Mouse (Mus musculus) heart, adult 2 months (tissue): ENCODE results near the gene Lamb1. TPM values are rescaled to one million over a fixed set of nuclear protein-coding genes. Genes with fewer than 3 reads are reported as not detected.

Experiments
- DNase-seq, 2 experiments: peaks; one replicate each; pipeline ENCODE4 v3.0.0; 2021
- H3K27ac ChIP-seq: fragments of 200-600 bp; 2 replicates; pipeline ENCODE4 v1.8.1; 2022
- H3K27me3 ChIP-seq: fragments of 200-500 bp; 2 replicates; pipeline ENCODE4 v1.6.1; 2012; ENCODE audit warnings: mild to moderate bottlenecking, low read length, inconsistent platforms, mixed read lengths; ENCODE audit not compliant: control insufficient read depth, insufficient read depth
- H3K36me3 ChIP-seq: fragments of 200-500 bp; 2 replicates; pipeline ENCODE4 v1.6.1; 2012; ENCODE audit warnings: low read length, inconsistent platforms; ENCODE audit not compliant: control insufficient read depth, insufficient read depth
- H3K4me1 ChIP-seq: fragments of 200-500 bp; 2 replicates; pipeline ENCODE4 v1.6.1; 2011; ENCODE audit warnings: low read length; ENCODE audit not compliant: control insufficient read depth, insufficient read depth
- H3K4me3 ChIP-seq: fragments of 200-600 bp; 2 replicates; pipeline ENCODE4 v1.8.1; 2022
- H3K79me2 ChIP-seq: fragments of 200-500 bp; replicated peaks from 2 replicates; pipeline ENCODE4 v1.6.1; 2012; ENCODE audit warnings: mild to moderate bottlenecking, inconsistent platforms, low read length, moderate library complexity, mixed read lengths; ENCODE audit not compliant: control insufficient read depth, insufficient read depth
- H3K9ac ChIP-seq: fragments of 200-500 bp; 2 replicates; pipeline ENCODE4 v1.6.1; 2012; ENCODE audit warnings: low read depth, mild to moderate bottlenecking, control low read depth, inconsistent platforms, low read length, mixed read lengths
- CTCF ChIP-seq: fragments of 200-600 bp; IDR thresholded peaks from 2 replicates; pipeline ENCODE4 v1.8.1; 2022; ENCODE audit warnings: antibody characterized with exemption, mild to moderate bottlenecking, moderate library complexity
- EP300 ChIP-seq: fragments of 200-500 bp; IDR thresholded peaks from 2 replicates; pipeline ENCODE4 v1.6.1; 2011; ENCODE audit warnings: low read depth, low read length, control low read depth; ENCODE audit not compliant: insufficient read depth
- POLR2A ChIP-seq: fragments of 200-500 bp; IDR thresholded peaks from 2 replicates; pipeline ENCODE4 v1.6.1; 2011; ENCODE audit warnings: mild to moderate bottlenecking, low read depth, low read length, control low read depth; ENCODE audit not compliant: insufficient read depth
- WGBS: fragments of 180-500 bp; shearing (Covaris S2); methylation state at CpG from one replicate; pipeline ENCODE4 v1.1.7; 2018; 5-methylcytosine and 5-hydroxymethylcytosine counted together
- intact Hi-C: fragments of 180-260 bp; cut with DNase I; formaldehyde crosslinking; loops from one replicate; pipeline ENCODE4 v1.15.1; 2025
- polyA plus RNA-seq: library from polyadenylated mRNA; depleted of rRNA; stranded (reverse); fragments of >200 nt; gene quantifications from 2 replicates; pipeline ENCODE4 v1.2.3, GENCODE M21; 2012
- total RNA-seq, 2 experiments: library from RNA; stranded (reverse); gene quantifications; 2 replicates each; pipeline ENCODE4 v1.2.3; 2021

Gene Lamb1
- total and polyA plus RNA-seq, 3 experiments = 25.1 to 58.1 (median 55.3) TPM

DNA sequence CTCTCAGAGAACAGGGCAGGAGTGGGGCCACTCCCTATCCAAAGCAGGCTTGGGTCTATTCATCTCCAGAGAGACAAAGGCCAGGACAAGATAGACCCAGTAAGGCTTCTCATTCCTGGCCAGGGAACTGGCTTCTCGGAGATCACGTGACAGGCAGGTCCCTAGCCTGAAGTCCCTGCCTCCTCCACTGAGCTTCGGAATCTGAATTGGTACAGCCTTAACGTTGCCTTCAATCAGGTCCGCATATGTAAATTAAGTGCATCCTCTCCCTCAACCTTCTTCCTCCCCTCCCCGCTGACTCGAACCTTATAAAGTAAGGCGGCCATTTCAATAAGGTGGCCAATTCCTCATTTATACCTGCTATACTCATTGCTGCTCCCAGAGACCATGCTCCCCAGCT, 39.6 kb upstream of the Lamb1 start:
- Histone ChIP-seq H3K36me3 (no peaks in the 10 kb centered on the region), H3K27ac (no peak overlapping the region), H3K27me3 (no peaks in the 10 kb centered on the region), H3K4me3 (no peak overlapping the region), H3K9ac (no peak overlapping the region), H3K79me2 (no peaks in the 10 kb centered on the region), H3K4me1 (no peaks in the 10 kb centered on the region)
- no peak for DNase-seq
- TF ChIP-seq EP300 = no peak
- WGBS = 72% methylated on average over 8 of the region's 8 CpGs
- intact Hi-C loops = no loop called here

DNA sequence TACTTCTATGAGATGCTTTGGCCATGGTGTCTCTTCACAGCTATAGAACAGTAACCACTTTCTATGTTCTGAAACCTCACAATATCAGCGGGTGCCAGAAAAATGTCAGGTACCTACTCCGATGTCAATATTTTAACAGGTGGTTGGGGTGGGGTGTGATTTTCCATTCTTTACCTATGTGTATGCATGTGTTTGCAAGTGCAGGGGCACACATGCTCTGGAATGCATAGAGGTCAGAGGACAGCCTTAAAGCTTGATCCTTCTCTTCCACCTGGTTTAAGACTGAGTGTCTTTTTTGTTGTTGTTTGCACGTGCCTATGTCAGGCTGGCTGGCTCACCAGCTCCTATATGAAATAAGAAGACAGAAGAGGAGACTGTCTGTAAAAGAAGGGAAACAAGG, 37.9 kb upstream of the Lamb1 start:
- Histone ChIP-seq H3K27ac (no peak overlapping the region), H3K4me1 (no peaks in the 10 kb centered on the region), H3K36me3 (no peaks in the 10 kb centered on the region), H3K9ac (no peak overlapping the region), H3K79me2 (no peaks in the 10 kb centered on the region), H3K4me3 (no peak overlapping the region), H3K27me3 (no peaks in the 10 kb centered on the region)
- intact Hi-C loops = no loop called here
- WGBS = 92% methylated on average over 3 of the region's 3 CpGs
- no peak for TF ChIP-seq EP300
- no peak for DNase-seq

DNA sequence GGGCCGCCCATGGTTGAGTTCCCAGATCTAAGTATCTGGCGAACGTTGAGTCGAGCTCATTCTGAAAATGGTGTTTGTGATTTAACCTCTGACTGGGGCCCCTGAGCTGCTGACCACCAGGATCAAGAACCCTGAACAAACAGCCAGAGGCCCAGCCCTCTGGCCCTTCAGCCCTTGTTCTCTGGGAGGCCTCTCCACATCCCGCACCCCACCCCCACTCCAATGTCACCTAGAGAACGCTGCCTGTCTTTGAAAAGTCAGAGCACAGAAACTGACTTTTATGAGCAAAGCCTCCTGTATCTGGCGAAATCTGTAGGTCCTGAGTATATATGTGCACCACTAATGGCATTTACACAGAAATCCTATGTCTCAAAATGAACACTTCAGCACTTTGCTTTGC, 36.2 kb upstream of the Lamb1 start:
- H3K27me3 ChIP-seq = no peaks in the 10 kb centered on the region
- no peak overlapping the region for H3K9ac ChIP-seq
- intact Hi-C loops = no loop called here
- 81% methylated on average over 7 of the region's 7 CpGs for WGBS
- H3K36me3 ChIP-seq = no peaks in the 10 kb centered on the region
- no peak for DNase-seq
- no peak overlapping the region for H3K4me3 ChIP-seq
- H3K4me1 ChIP-seq = no peaks in the 10 kb centered on the region
- no peak for TF ChIP-seq CTCF
- no peak for TF ChIP-seq EP300
- TF ChIP-seq POLR2A = no peak
- no peaks in the 10 kb centered on the region for H3K79me2 ChIP-seq
- H3K27ac ChIP-seq = no peak overlapping the region

DNA sequence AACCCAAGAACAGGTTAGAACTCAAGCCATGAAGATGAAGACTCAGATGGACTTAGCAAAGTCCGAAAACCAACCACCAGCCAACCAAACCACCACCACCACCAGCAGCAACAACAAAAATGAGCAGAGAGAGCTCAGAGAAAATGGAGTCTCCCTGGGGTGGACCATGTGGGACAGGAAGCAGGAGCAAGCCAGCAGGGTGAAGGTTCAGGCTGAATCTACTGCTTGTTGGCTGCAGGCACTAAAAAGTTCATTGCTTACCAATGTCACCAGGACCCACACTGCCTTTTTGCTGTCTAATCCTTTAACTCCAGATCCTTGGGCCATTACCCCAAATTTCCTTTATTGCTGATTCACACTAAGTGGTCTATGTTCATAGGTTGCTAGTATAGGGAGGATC, 32.4 kb upstream of the Lamb1 start:
- H3K4me1 ChIP-seq = no peaks in the 10 kb centered on the region
- H3K36me3 ChIP-seq = no peaks in the 10 kb centered on the region
- no peak overlapping the region for H3K27ac ChIP-seq
- DNase-seq = no peak
- intact Hi-C loops = no loop called here
- H3K79me2 ChIP-seq = no peaks in the 10 kb centered on the region
- 97% methylated on average over 1 of the region's 1 CpGs for WGBS
- no peak overlapping the region for H3K9ac ChIP-seq
- H3K27me3 ChIP-seq = no peaks in the 10 kb centered on the region
- no peak overlapping the region for H3K4me3 ChIP-seq
- TF ChIP-seq CTCF = no peak
- no peak for TF ChIP-seq EP300
- TF ChIP-seq POLR2A = no peak

DNA sequence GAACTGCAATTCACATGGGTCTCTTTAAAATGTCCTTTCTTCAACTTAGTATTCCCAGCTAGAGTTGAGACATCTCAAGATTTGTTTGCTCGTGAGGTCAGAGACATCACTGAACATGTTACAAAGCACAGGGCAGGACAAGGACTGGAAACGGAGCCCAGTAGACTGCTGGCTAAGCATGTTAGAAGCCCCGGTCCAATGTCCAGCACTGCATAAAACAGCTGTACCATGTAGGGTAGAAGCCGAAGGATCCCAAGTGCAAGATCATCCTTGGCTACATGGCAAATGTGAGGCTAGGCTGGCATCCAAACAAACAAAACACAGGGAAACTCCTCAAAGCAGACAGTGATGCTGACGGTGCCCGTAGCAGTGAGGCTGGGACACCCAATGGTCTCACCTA, 30.0 kb upstream of the Lamb1 start:
- 90% methylated on average over 6 of the region's 6 CpGs for WGBS
- Histone ChIP-seq H3K4me1 (no peaks in the 10 kb centered on the region; the same call in 1 of the 2 replicates), H3K36me3 (no peaks in the 10 kb centered on the region), H3K27me3 (no peaks in the 10 kb centered on the region), H3K79me2 (no peaks in the 10 kb centered on the region), H3K27ac (no peak overlapping the region), H3K4me3 (no peak overlapping the region), H3K9ac (no peak overlapping the region)
- intact Hi-C loops = no loop called here
- no peak for DNase-seq
- TF ChIP-seq POLR2A = no peak
- no peak for TF ChIP-seq EP300
- no peak for TF ChIP-seq CTCF

DNA sequence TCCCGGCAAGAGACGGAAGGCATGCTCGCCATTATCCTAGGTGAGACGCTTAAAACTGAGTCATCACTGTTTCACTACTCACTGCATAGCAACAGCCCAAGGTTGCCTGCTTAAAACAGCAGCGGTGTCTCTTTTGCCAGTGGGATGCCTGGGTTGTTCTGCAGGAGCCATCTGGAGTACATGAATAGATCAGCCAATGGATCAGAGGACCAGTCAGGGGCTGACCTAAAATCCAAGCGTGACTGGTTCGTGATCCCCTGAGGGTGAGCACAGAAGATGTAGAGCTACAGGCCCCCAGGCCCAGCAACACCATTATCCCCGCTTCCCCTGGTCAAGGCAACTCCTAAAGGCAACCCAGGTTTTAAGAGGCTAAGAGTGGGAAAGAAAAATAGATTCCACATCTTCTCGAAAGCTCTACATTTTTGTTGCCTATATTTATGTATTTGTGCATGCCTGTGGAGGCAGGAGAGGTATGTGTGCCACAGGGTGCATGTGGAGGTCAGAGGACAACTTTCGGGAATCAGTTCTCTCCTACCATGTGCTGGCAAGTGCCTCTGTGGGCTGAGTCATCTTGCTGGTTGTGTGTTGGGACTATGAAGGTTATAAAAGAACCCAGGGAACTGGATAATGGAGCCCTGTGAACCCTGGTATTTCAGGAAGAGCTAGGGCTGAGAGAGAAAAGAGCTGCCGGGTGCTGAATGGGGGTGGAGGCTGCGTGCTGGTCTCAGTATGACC, 28.0 kb upstream of the Lamb1 start:
- no peaks in the 10 kb centered on the region for H3K27me3 ChIP-seq
- 73% methylated on average over 12 of the region's 12 CpGs for WGBS
- H3K79me2 ChIP-seq = no peaks in the 10 kb centered on the region
- TF ChIP-seq POLR2A (no peak), EP300 (no peak), CTCF (no peak)
- no peak for DNase-seq
- H3K4me1 ChIP-seq = no peaks in the 10 kb centered on the region; the same call in 1 of the 2 replicates
- no peak overlapping the region for H3K4me3 ChIP-seq
- intact Hi-C loops = no loop called here
- H3K36me3 ChIP-seq = no peaks in the 10 kb centered on the region
- H3K27ac ChIP-seq = no peak overlapping the region
- no peak overlapping the region for H3K9ac ChIP-seq
